Mouse (Mus musculus) midbrain, embryonic 14.5 days (tissue): ENCODE data around the gene Azin2. TPM values are rescaled to one million over a fixed set of nuclear protein-coding genes. Genes with fewer than 3 reads are reported as not detected.
A peak's percentile ranks its signal among the peaks of the same experiment; 100 is the strongest.

ENCODE experiments used
- ATAC-seq: fragments of 200-750 bp; cut with Nextera tagmentation; 2 replicates; pipeline ENCODE4 v1.8.0; 2017; ENCODE audit warnings: moderate number of reproducible peaks, moderate library complexity; ENCODE audit not compliant: low FRiP score, low TSS enrichment
- DNase-seq: peaks from one replicate; pipeline ENCODE4 v3.0.0-alpha.2; 2015
- H3K27ac ChIP-seq: fragments of 300-500 bp; sonication (generic); replicated peaks from 2 replicates; pipeline ENCODE4 v1.5.1; 2014; ENCODE audit warnings: mild to moderate bottlenecking, low read depth, low read length, moderate library complexity
- H3K27me3 ChIP-seq: fragments of 300-500 bp; sonication (generic); 2 replicates; pipeline ENCODE4 v1.6.1; 2014; ENCODE audit warnings: low read length, control low read depth, mixed read lengths; ENCODE audit not compliant: control insufficient read depth, insufficient read depth
- H3K36me3 ChIP-seq: fragments of 300-500 bp; sonication (generic); 2 replicates; pipeline ENCODE4 v1.6.1; 2014; ENCODE audit warnings: low read length, control low read depth; ENCODE audit not compliant: control insufficient read depth, insufficient read depth
- H3K4me1 ChIP-seq: fragments of 300-500 bp; sonication (generic); 2 replicates; pipeline ENCODE4 v1.6.1; 2014; ENCODE audit warnings: mild to moderate bottlenecking, antibody characterized with exemption, low read length, control low read depth; ENCODE audit not compliant: control insufficient read depth, insufficient read depth
- H3K4me2 ChIP-seq: fragments of 300-500 bp; sonication (generic); 2 replicates; pipeline ENCODE4 v1.6.1; 2014; ENCODE audit warnings: mild to moderate bottlenecking, low read length, moderate library complexity
- H3K4me3 ChIP-seq: fragments of 300-500 bp; sonication (generic); replicated peaks from 2 replicates; pipeline ENCODE4 v1.5.1; 2014; ENCODE audit warnings: low read depth, low read length
- H3K9ac ChIP-seq: fragments of 300-500 bp; sonication (generic); replicated peaks from 2 replicates; pipeline ENCODE4 v1.6.1; 2014; ENCODE audit warnings: mild to moderate bottlenecking, low read length, moderate library complexity
- H3K9me3 ChIP-seq: fragments of 300-500 bp; sonication (generic); 2 replicates; pipeline ENCODE4 v1.6.1; 2016; ENCODE audit warnings: low read length, control low read depth, mixed read lengths; ENCODE audit not compliant: control insufficient read depth
- WGBS: fragments of 180-500 bp; shearing (Covaris S2); extraction: QIAGEN DNeasy Blood & Tissue Kit; methylation state at CpG from one replicate; pipeline ENCODE4 v1.1.7; 2014; 5-methylcytosine and 5-hydroxymethylcytosine counted together
- polyA plus RNA-seq: library from polyadenylated mRNA; unstranded; fragments of >200 nt; fragmentation: Nextera tagmentation; extraction: Ambion mirVana; gene quantifications from 2 replicates; pipeline ENCODE4 v1.2.1, GENCODE M21; 2014

Azin2 gene
- polyA plus RNA-seq, 1 experiment from 2014 or later = 18.0 TPM

GRCm38 (mm10) chr4:128997258-128997657 lies 35.0 kb upstream of the Azin2 start:
- no peak for ATAC-seq
- H3K27me3 ChIP-seq = no peaks in the 10 kb centered on the region
- H3K9ac ChIP-seq = no peak overlapping the region
- H3K9me3 ChIP-seq = no peaks in the 10 kb centered on the region
- WGBS = 89% methylated on average over 8 of the region's 8 CpGs
- H3K4me1 ChIP-seq = peaks cover 11% of the 10 kb centered on the region
- H3K27ac ChIP-seq = no peak overlapping the region
- no peak overlapping the region for H3K4me2 ChIP-seq
- no peak for DNase-seq
- no peak overlapping the region for H3K4me3 ChIP-seq
- H3K36me3 ChIP-seq = peaks cover 40% of the 10 kb centered on the region

GRCm38 (mm10) chr4:128995238-128995637 lies 33.0 kb upstream of the Azin2 start:
- peaks cover 21% of the 10 kb centered on the region for H3K36me3 ChIP-seq
- H3K27ac ChIP-seq = no peak overlapping the region
- no peaks in the 10 kb centered on the region for H3K9me3 ChIP-seq
- peaks cover 11% of the 10 kb centered on the region for H3K4me1 ChIP-seq
- no peak overlapping the region for H3K9ac ChIP-seq
- H3K4me3 ChIP-seq = no peak overlapping the region
- WGBS = 95% methylated on average over 7 of the region's 7 CpGs
- no peak for DNase-seq
- H3K4me2 ChIP-seq = no peak overlapping the region
- no peaks in the 10 kb centered on the region for H3K27me3 ChIP-seq
- no peak for ATAC-seq

DNA sequence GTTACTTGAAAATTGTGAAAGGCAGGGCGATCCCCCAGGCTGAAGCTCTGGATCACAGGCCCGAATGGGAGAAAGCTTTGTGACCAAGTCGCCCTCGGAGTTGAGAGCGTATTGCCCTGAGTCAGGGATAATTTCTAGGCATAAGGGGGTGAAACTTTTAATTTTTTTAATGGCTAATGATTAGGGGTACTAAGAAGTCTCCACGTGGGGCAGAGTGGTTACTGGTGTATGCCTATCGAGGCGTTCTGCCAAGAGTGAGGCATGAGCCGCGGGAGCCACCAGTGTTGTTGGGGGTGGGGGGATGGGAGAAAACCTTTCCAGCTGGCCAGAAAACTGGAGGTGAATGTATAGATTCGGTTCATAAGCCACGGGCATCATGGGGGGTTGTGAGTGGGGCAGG lies 31.4 kb upstream of the Azin2 start:
- no peaks in the 10 kb centered on the region for H3K9me3 ChIP-seq
- H3K27me3 ChIP-seq = no peaks in the 10 kb centered on the region
- H3K36me3 ChIP-seq = peaks cover 8% of the 10 kb centered on the region; the same call in 1 of the 2 replicates
- peak overlapping the region; percentile 69 for H3K9ac ChIP-seq
- WGBS = 6% methylated on average over 12 of the region's 12 CpGs
- no peak overlapping the region; the same call in 1 of the 2 replicates for H3K27ac ChIP-seq
- peak overlapping the region; percentile 83 for H3K4me2 ChIP-seq
- peak overlapping the region; percentile 83 for H3K4me3 ChIP-seq
- DNase-seq (peak; percentile 53), ATAC-seq (no peak; the same call in 1 of the 2 replicates)
- H3K4me1 ChIP-seq = peaks cover 11% of the 10 kb centered on the region

GRCm38 (mm10) chr4:128993025-128993662 lies 30.9 kb upstream of the Azin2 start:
- Histone ChIP-seq H3K27me3 (no peaks in the 10 kb centered on the region), H3K4me2 (peak overlapping the region; percentile 83), H3K27ac (peak overlapping the region; percentile 70), H3K4me1 (peaks cover 11% of the 10 kb centered on the region), H3K4me3 (peak overlapping the region; percentile 83), H3K9ac (peak overlapping the region; percentile 69), H3K9me3 (no peaks in the 10 kb centered on the region), H3K36me3 (peaks cover 8% of the 10 kb centered on the region; the same call in 1 of the 2 replicates)
- DNase-seq (peak; percentile 98), ATAC-seq (peak; percentile 100)
- under 1% methylated on average over 49 of the region's 49 CpGs for WGBS

DNA sequence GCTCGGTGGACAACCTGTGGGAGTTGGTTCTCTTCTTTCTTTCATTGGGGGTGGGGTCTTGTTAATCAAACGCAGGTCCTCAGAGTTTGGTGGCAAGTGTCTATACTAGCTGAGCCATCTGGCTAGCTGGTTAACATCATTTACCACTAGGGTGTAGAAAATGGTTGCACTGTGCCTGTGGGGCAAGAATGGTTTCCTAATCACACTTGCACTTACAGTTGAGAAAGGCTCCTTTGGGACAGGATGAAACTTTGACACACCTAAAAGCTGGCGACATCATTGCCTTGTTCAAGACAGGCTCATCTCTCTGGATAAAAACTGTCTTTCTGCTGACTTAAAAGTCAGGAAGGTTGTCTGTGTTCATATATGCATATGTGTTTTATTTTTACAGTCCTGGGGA lies 29.9 kb upstream of the Azin2 start:
- DNase-seq = no peak
- no peaks in the 10 kb centered on the region for H3K27me3 ChIP-seq
- H3K9me3 ChIP-seq = no peaks in the 10 kb centered on the region
- no peak overlapping the region for H3K9ac ChIP-seq
- H3K4me3 ChIP-seq = no peak overlapping the region
- H3K4me2 ChIP-seq = no peak overlapping the region
- H3K4me1 ChIP-seq = peaks cover 11% of the 10 kb centered on the region
- H3K27ac ChIP-seq = no peak overlapping the region
- peaks cover 8% of the 10 kb centered on the region; the same call in 1 of the 2 replicates for H3K36me3 ChIP-seq
- WGBS = 97% methylated on average over 3 of the region's 3 CpGs
- no peak for ATAC-seq

DNA sequence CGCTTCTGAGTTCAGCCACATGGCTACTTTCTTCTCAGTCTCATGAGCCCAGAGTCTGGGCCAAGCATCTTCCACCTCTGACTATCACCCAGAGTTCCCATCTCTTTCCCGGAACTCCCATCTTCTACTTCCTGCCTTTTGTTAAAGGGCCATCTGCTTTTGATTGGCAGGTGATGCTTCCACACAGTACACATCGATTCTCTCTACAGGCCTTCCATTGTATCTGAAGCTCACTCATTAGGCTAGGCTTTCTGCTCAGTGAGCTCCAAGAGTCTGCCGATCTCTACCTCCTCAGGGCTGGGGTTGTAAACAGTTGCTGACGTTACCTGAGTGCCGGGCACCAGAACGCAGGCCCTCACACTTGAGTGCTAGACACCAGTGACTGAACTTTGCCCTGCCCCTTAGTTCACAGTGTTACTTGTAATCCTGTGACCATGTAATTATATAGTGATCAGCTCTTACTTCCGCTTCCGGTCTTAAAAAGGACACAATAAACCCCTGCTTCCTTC lies 29.3 kb upstream of the Azin2 start, which contains the start of gene Ak2:
Gene Ak2, plus strand, starts transcription at position 459 of the 509 bp plus-strand sequence.
- 94% methylated on average over 9 of the region's 9 CpGs for WGBS
- Histone ChIP-seq H3K9me3 (no peaks in the 10 kb centered on the region), H3K36me3 (peaks cover 5% of the 10 kb centered on the region; the same call in 1 of the 2 replicates), H3K4me3 (no peak within 1 kb of the TSS), H3K4me2 (peak within 1 kb of the TSS; percentile 31; the same call in 1 of the 2 replicates), H3K27ac (no peak within 1 kb of the TSS), H3K27me3 (no peaks in the 10 kb centered on the region), H3K4me1 (peaks cover 11% of the 10 kb centered on the region), H3K9ac (no peak within 1 kb of the TSS)
- DNase-seq (no peak), ATAC-seq (no peak)

DNA sequence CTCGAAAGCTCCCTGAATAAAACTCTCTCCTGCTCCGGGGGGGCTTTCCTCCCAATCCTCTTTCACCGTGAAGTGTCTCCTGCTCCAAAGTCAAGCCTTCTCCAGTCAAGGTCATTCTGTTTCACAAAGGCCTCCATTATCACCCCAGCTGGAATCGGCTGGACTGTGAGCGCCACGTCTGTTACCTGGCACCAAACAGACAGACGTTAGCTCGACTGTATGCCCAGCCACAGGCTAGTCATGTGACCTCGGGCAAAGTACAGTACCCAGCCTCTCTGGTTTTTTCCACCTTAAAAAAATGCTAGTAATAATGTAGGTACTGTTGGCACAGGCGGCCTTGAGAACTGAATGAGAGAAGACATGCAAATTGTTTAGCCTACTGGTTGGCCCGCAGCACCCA lies 27.4 kb upstream of the Azin2 start:
- H3K9me3 ChIP-seq = no peaks in the 10 kb centered on the region
- H3K4me1 ChIP-seq = peaks cover 11% of the 10 kb centered on the region
- no peak for ATAC-seq
- H3K4me2 ChIP-seq = no peak overlapping the region
- no peak overlapping the region for H3K4me3 ChIP-seq
- H3K27ac ChIP-seq = no peak overlapping the region
- H3K27me3 ChIP-seq = no peaks in the 10 kb centered on the region
- no peaks in the 10 kb centered on the region for H3K36me3 ChIP-seq
- no peak overlapping the region for H3K9ac ChIP-seq
- 54% methylated on average over 11 of the region's 11 CpGs for WGBS
- DNase-seq = no peak

GRCm38 (mm10) chr4:128988911-128989310 lies 26.7 kb upstream of the Azin2 start:
- ATAC-seq (no peak), DNase-seq (no peak)
- Histone ChIP-seq H3K4me2 (no peak overlapping the region), H3K27ac (no peak overlapping the region), H3K36me3 (no peaks in the 10 kb centered on the region), H3K4me1 (peaks cover 3% of the 10 kb centered on the region), H3K9me3 (no peaks in the 10 kb centered on the region), H3K27me3 (no peaks in the 10 kb centered on the region), H3K4me3 (no peak overlapping the region), H3K9ac (no peak overlapping the region)
- 53% methylated on average over 3 of the region's 3 CpGs for WGBS

DNA sequence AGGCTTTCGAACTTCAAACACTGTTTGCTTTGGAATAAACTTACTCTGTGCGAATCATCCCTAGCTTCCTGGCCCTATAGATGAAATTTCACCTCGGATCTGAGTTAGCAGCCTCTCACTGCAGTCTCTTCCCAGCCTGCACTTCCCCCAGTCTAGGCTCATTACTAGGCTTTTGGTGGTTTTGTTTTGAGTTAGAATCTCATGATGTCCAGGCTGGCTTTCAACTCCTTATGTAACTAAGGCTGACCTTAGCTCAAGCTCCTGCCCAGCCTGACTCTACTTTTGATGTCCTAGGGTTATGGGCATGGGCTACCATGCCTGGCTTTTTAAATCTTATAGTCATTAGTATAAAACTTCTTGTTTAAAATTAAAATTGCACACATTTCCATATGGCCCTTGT lies 22.4 kb upstream of the Azin2 start:
- Histone ChIP-seq H3K9me3 (no peaks in the 10 kb centered on the region), H3K4me3 (no peak overlapping the region), H3K9ac (no peak overlapping the region), H3K27ac (no peak overlapping the region), H3K36me3 (no peaks in the 10 kb centered on the region), H3K27me3 (no peaks in the 10 kb centered on the region), H3K4me1 (no peaks in the 10 kb centered on the region), H3K4me2 (no peak overlapping the region)
- ATAC-seq (no peak), DNase-seq (no peak)
- WGBS = 85% methylated on average over 3 of the region's 3 CpGs
